Mouse (Mus musculus) CH12.LX (cell line): ENCODE results near the gene Rnf185. TPM values are rescaled to one million over a fixed set of nuclear protein-coding genes. Genes with fewer than 3 reads are reported as not detected.

Source experiments
- DNase-seq: peaks from one replicate; pipeline ENCODE4 v3.0.0-alpha.2; 2013; ENCODE audit errors: extremely low read depth
- H3K27ac ChIP-seq: 2 replicates; pipeline ENCODE4 v1.5.1; 2012; ENCODE audit warnings: low read depth, mild to moderate bottlenecking, control low read depth, moderate library complexity; ENCODE audit not compliant: insufficient read depth
- H3K27me3 ChIP-seq: replicated peaks from 2 replicates; pipeline ENCODE3; 2012; ENCODE audit warnings: inconsistent platforms
- H3K36me3 ChIP-seq, 2 experiments: replicated peaks in 1 of 2; 2 replicates each; pipeline versions ENCODE3 to v1.6.1; 2012; ENCODE audit warnings: inconsistent platforms in 1 of 2, low read length in 1 of 2, mild to moderate bottlenecking in 1 of 2, mixed read lengths in 1 of 2, moderate library complexity in 1 of 2; ENCODE audit not compliant: control insufficient read depth in 1 of 2, insufficient read depth in 1 of 2
- H3K4me1 ChIP-seq, 2 experiments: 2 replicates each; pipeline ENCODE4 v1.6.1; 2012; ENCODE audit warnings: inconsistent platforms in 1 of 2, moderate library complexity in 1 of 2; ENCODE audit not compliant: insufficient read depth in 2 of 2, control insufficient read depth in 1 of 2
- H3K4me2 ChIP-seq: 2 replicates; pipeline ENCODE4 v1.6.1; 2012; ENCODE audit warnings: low read depth, mild to moderate bottlenecking, control low read depth; ENCODE audit not compliant: poor library complexity, insufficient read depth, severe bottlenecking
- H3K4me3 ChIP-seq, 3 experiments: fragments of 150-350 bp in 1 of 3; sonication (generic) in 1 of 3; replicated peaks in 1 of 3; 2 replicates each; pipeline versions ENCODE3 to v1.5.1; 2011 to 2012; ENCODE audit warnings: low read depth in 2 of 3, low read length in 2 of 3, mild to moderate bottlenecking in 2 of 3, moderate library complexity in 2 of 3, control low read depth in 1 of 3, improper control_type of control experiment in 1 of 3, inconsistent platforms in 1 of 3, mixed read lengths in 1 of 3; ENCODE audit not compliant: poor library complexity in 1 of 3
- H3K79me2 ChIP-seq: replicated peaks from 2 replicates; pipeline ENCODE4 v1.6.1; 2012; ENCODE audit warnings: mild to moderate bottlenecking, moderate library complexity; ENCODE audit not compliant: control insufficient read depth, poor library complexity, insufficient read depth, severe bottlenecking; ENCODE audit errors: extremely low read depth
- H3K9ac ChIP-seq: 2 replicates; pipeline ENCODE4 v1.6.1; 2012; ENCODE audit warnings: low read depth, mild to moderate bottlenecking, control low read depth, moderate library complexity; ENCODE audit not compliant: insufficient read depth
- H3K9me3 ChIP-seq: replicated peaks from 2 replicates; pipeline ENCODE3; 2012; ENCODE audit warnings: low read length, inconsistent platforms, mixed read lengths
- BHLHE40 ChIP-seq: IDR thresholded peaks from 2 replicates; pipeline ENCODE4 v1.6.1; 2011; ENCODE audit warnings: mild to moderate bottlenecking, low read depth, low read length, improper control_type of control experiment
- CHD1 ChIP-seq: IDR thresholded peaks from 2 replicates; pipeline ENCODE4 v1.6.1; 2012; ENCODE audit warnings: low read depth, low read length, improper control_type of control experiment, inconsistent platforms
- ELF1 ChIP-seq: IDR thresholded peaks from 2 replicates; pipeline ENCODE4 v1.6.1; 2014; ENCODE audit warnings: low read depth, mild to moderate bottlenecking, inconsistent platforms, low read length, improper control_type of control experiment
- ETS1 ChIP-seq: conservative IDR thresholded peaks from 2 replicates; pipeline ENCODE4 v1.6.1; 2012; ENCODE audit warnings: low read depth, mild to moderate bottlenecking, inconsistent platforms, low read length, improper control_type of control experiment, moderate library complexity
- GABPA ChIP-seq: IDR thresholded peaks from 2 replicates; pipeline ENCODE4 v1.6.1; 2012; ENCODE audit warnings: low read depth, low read length, improper control_type of control experiment, inconsistent platforms; ENCODE audit not compliant: insufficient replicate concordance
- HCFC1 ChIP-seq: IDR thresholded peaks from 2 replicates; pipeline ENCODE4 v1.6.1; 2012; ENCODE audit warnings: low read depth, mild to moderate bottlenecking, inconsistent platforms, low read length, improper control_type of control experiment
- IRF4 ChIP-seq: IDR thresholded peaks from 2 replicates; pipeline ENCODE4 v1.6.1; 2014; ENCODE audit warnings: low read depth, mild to moderate bottlenecking, inconsistent platforms, low read length, improper control_type of control experiment
- JUND ChIP-seq: conservative IDR thresholded peaks from 2 replicates; pipeline ENCODE4 v1.6.1; 2011; ENCODE audit warnings: low read depth, low read length, improper control_type of control experiment
- KAT2A ChIP-seq: IDR thresholded peaks from 2 replicates; pipeline ENCODE4 v1.6.1; 2012; ENCODE audit warnings: low read length, improper control_type of control experiment, inconsistent platforms; ENCODE audit not compliant: insufficient replicate concordance
- MAFK ChIP-seq: IDR thresholded peaks from 2 replicates; pipeline ENCODE4 v1.6.1; 2011; ENCODE audit warnings: low read length, improper control_type of control experiment; ENCODE audit not compliant: insufficient replicate concordance
- MEF2A ChIP-seq: IDR thresholded peaks from 2 replicates; pipeline ENCODE4 v1.6.1; 2014; ENCODE audit warnings: low read depth, mild to moderate bottlenecking, inconsistent platforms, low read length, improper control_type of control experiment, borderline replicate concordance
- MXI1 ChIP-seq: IDR thresholded peaks from 2 replicates; pipeline ENCODE4 v1.6.1; 2011; ENCODE audit warnings: mild to moderate bottlenecking, low read depth, low read length, improper control_type of control experiment
- MYC ChIP-seq: IDR thresholded peaks from 2 replicates; pipeline ENCODE4 v1.6.1; 2011; ENCODE audit warnings: low read depth, mild to moderate bottlenecking, improper control_type of control experiment, low read length
- NELFE ChIP-seq: IDR thresholded peaks from 2 replicates; pipeline ENCODE4 v1.6.1; 2011; ENCODE audit warnings: low read depth, low read length, improper control_type of control experiment
- NRF1 ChIP-seq: IDR thresholded peaks from 2 replicates; pipeline ENCODE4 v1.6.1; 2014; ENCODE audit warnings: low read depth, mild to moderate bottlenecking, inconsistent platforms, low read length, improper control_type of control experiment, moderate library complexity
- PAX5 ChIP-seq: IDR thresholded peaks from 2 replicates; pipeline ENCODE4 v1.6.1; 2012; ENCODE audit warnings: low read length, inconsistent platforms, mixed read lengths
- POLR2A ChIP-seq: IDR thresholded peaks from 2 replicates; pipeline ENCODE4 v1.6.1; 2011; ENCODE audit warnings: low read depth, mild to moderate bottlenecking, improper control_type of control experiment, low read length
- POLR2AphosphoS2 ChIP-seq: IDR thresholded peaks from 2 replicates; pipeline ENCODE4 v1.6.1; 2011; ENCODE audit warnings: low read depth, low read length, improper control_type of control experiment
- RAD21 ChIP-seq: IDR thresholded peaks from 2 replicates; pipeline ENCODE4 v1.6.1; 2011; ENCODE audit warnings: low read depth, mild to moderate bottlenecking, low read length, improper control_type of control experiment, moderate library complexity
- RCOR1 ChIP-seq: conservative IDR thresholded peaks from 2 replicates; pipeline ENCODE4 v1.6.1; 2012; ENCODE audit warnings: low read depth, mild to moderate bottlenecking, inconsistent platforms, low read length, improper control_type of control experiment
- SIN3A ChIP-seq: IDR thresholded peaks from 2 replicates; pipeline ENCODE4 v1.6.1; 2012; ENCODE audit warnings: low read length, improper control_type of control experiment, inconsistent platforms
- TBP ChIP-seq: conservative IDR thresholded peaks from 2 replicates; pipeline ENCODE4 v1.6.1; 2011; ENCODE audit warnings: low read depth, low read length, improper control_type of control experiment
- TCF12 ChIP-seq: IDR thresholded peaks from 2 replicates; pipeline ENCODE4 v1.6.1; 2014; ENCODE audit warnings: low read depth, mild to moderate bottlenecking, inconsistent platforms, low read length, improper control_type of control experiment
- USF1 ChIP-seq: IDR thresholded peaks from 2 replicates; pipeline ENCODE4 v1.6.1; 2014; ENCODE audit warnings: low read depth, mild to moderate bottlenecking, inconsistent platforms, low read length, improper control_type of control experiment
- USF2 ChIP-seq: conservative IDR thresholded peaks from 2 replicates; pipeline ENCODE4 v1.6.1; 2011; ENCODE audit warnings: low read depth, low read length, improper control_type of control experiment
- ZC3H11A ChIP-seq: IDR thresholded peaks from 2 replicates; pipeline ENCODE4 v1.6.1; 2012; ENCODE audit warnings: low read depth, mild to moderate bottlenecking, inconsistent platforms, low read length, improper control_type of control experiment
- ZKSCAN1 ChIP-seq: IDR thresholded peaks from 2 replicates; pipeline ENCODE4 v1.6.1; 2012; ENCODE audit warnings: low read depth, inconsistent platforms, low read length, improper control_type of control experiment, borderline replicate concordance
- ZNF384 ChIP-seq: IDR thresholded peaks from 2 replicates; pipeline ENCODE4 v1.6.1; 2012; ENCODE audit warnings: low read depth, low read length, improper control_type of control experiment, inconsistent platforms
- dilution Hi-C: fragments of 300-500 bp; cut with MboI; formaldehyde crosslinking; loops from 2 replicates; pipeline ENCODE4 v1.14.3; 2020; ENCODE audit warnings: low sequenced_read_pairs; ENCODE audit not compliant: extremely low pct_unique_long_range_greater_than_20kb, extremely low pct_ligation_motif_present
- in situ Hi-C: fragments of 300-500 bp; cut with MboI; formaldehyde crosslinking; loops from 3 replicates; pipeline ENCODE4 v1.14.3; 2019; ENCODE audit warnings: low sequenced_read_pairs, low pct_ligation_motif_present, low pct_unique_long_range_greater_than_20kb, mixed read lengths
- polyA plus RNA-seq: library from polyadenylated mRNA; unstranded; fragments of >175 nt; gene quantifications from 2 replicates; pipeline ENCODE4 v1.2.1, GENCODE M21; 2012; ENCODE audit warnings: low read depth; ENCODE audit not compliant: insufficient read length
- total RNA-seq, 2 experiments: library from RNA; depleted of rRNA; stranded (reverse); fragments of 300-350 nt in 1 of 2; fragments of >200 nt in 1 of 2; gene quantifications; 2 replicates each; pipeline ENCODE4 v1.2.3; 2012 to 2014

Gene Rnf185
- total and polyA plus RNA-seq, 3 experiments, result 15.6 to 26.7 (median 26.4) TPM

DNA sequence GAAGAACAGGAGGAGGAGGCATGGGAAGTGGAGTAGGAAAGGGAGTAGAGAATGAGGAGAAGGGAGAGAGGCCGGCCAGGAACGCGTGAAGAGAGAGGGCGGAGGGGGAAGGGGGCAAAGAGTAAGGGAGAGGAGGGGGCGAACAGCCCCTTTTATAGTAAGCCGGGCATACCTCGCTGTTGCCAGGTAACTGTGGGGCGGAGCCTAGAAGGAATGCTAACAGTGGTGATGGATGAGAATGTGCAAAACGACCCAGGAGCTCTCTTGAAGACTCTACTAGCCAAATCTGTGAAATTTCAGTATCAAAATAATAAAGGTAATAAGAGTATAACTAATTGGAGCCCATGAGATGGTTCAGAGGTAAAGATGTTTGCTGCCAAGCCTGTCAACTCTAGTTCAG, 606 bp upstream of the Rnf185 start:
- H3K27ac ChIP-seq, result peak overlapping the region; percentile 10; the same call in 1 of the 2 replicates
- no peak for TF ChIP-seq MEF2A
- no peak for TF ChIP-seq MYC
- TF ChIP-seq NELFE, result no peak
- TF ChIP-seq SIN3A, result no peak
- no peak for TF ChIP-seq ZNF384
- no peak for TF ChIP-seq NRF1
- TF ChIP-seq JUND, result no peak
- TF ChIP-seq IRF4, result no peak
- no peak for TF ChIP-seq TCF12
- no peak for TF ChIP-seq USF2
- TF ChIP-seq PAX5, result no peak
- TF ChIP-seq RAD21, result no peak
- no peak for TF ChIP-seq HCFC1
- TF ChIP-seq RCOR1, result no peak
- TF ChIP-seq ZC3H11A, result no peak
- TF ChIP-seq, all 38 proteins: peak for 0
- Histone ChIP-seq H3K79me2 (peaks cover 31% of the 10 kb centered on the region), H3K36me3 (peaks cover 4 to 38% of the 10 kb centered on the region in 2 experiments), H3K4me2 (peak overlapping the region; percentile 90), H3K4me1 (peaks cover 3 to 27% of the 10 kb centered on the region in 2 experiments), H3K4me3 (peak overlapping the region; percentile 66 to 88 (median 87)), H3K9ac (peak overlapping the region; percentile 86), H3K27me3 (no peaks in the 10 kb centered on the region), H3K9me3 (no peaks in the 10 kb centered on the region)
- in situ Hi-C loops, result no loop called here
- DNase-seq, result peak; percentile 35
- dilution Hi-C loops, result no loop called here

DNA sequence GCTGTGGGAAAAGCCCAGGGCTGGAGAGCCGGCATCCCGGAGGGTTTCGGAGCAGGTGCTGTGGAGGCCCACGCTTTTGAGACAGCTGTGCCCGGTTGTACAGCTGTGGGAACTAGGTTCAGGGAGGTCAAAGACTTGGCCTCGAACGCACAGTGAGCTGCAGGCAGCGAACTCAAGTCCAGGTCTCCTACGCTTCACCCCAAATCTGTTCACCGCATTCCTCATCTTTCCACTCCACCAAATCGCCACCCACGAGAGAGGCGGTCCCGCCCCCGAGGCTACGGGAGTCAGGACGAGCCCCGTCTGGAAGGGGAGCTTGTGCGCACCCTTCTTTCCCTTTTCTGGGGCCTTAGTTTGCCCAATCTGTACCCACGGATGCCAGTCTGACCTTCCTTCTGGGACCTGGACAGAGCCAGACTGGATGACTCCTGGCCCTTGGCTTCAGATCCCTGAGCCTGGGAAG, 431 bp downstream of the Rnf185 start:
- peaks cover 39% of the 10 kb centered on the region for H3K79me2 ChIP-seq
- no peak for TF ChIP-seq ELF1
- TF ChIP-seq NRF1, result no peak
- no peak for TF ChIP-seq POLR2A
- no peak for TF ChIP-seq CHD1
- TF ChIP-seq SIN3A, result peak; percentile 30
- no peak for TF ChIP-seq USF1
- TF ChIP-seq ETS1, result 0 out of 2 replicates have a peak, but pooled peaks have one; percentile 6
- no peak for TF ChIP-seq BHLHE40
- no peak for TF ChIP-seq ZKSCAN1
- TF ChIP-seq KAT2A, result no peak
- no peak for TF ChIP-seq ZC3H11A
- TF ChIP-seq GABPA, result no peak
- no peak for TF ChIP-seq MAFK
- no peak for TF ChIP-seq MYC
- no peak for TF ChIP-seq TBP
- TF ChIP-seq MXI1, result 0 out of 2 replicates have a peak, but pooled peaks have one; percentile 57
- no peak for TF ChIP-seq POLR2AphosphoS2
- TF ChIP-seq RAD21, result no peak
- no peak for TF ChIP-seq MEF2A
- TF ChIP-seq, all 38 proteins: peak for 3
- peak overlapping the region; percentile 88 for H3K9ac ChIP-seq
- dilution Hi-C loops (no loop called here), in situ Hi-C loops (no loop called here)
- peaks cover 3 to 29% of the 10 kb centered on the region in 2 experiments for H3K4me1 ChIP-seq
- H3K36me3 ChIP-seq, result peaks cover 6 to 34% of the 10 kb centered on the region in 2 experiments
- H3K27me3 ChIP-seq, result no peaks in the 10 kb centered on the region
- H3K9me3 ChIP-seq, result no peaks in the 10 kb centered on the region
- peak overlapping the region; percentile 42 for H3K27ac ChIP-seq
- peak overlapping the region; percentile 99 for H3K4me2 ChIP-seq
- DNase-seq, result peak; percentile 29
- H3K4me3 ChIP-seq, result peak overlapping the region; percentile 66 to 87 (median 76)
